Mouse (Mus musculus) thymus, postnatal 36 days (tissue): ENCODE measurements around the gene Wasf1.

Experiments
- DNase-seq, 2 experiments: peaks; one replicate each; pipeline ENCODE4 v3.0.0; 2022; ENCODE audit warnings: mixed read lengths in 2 of 2

Gene Wasf1

DNA sequence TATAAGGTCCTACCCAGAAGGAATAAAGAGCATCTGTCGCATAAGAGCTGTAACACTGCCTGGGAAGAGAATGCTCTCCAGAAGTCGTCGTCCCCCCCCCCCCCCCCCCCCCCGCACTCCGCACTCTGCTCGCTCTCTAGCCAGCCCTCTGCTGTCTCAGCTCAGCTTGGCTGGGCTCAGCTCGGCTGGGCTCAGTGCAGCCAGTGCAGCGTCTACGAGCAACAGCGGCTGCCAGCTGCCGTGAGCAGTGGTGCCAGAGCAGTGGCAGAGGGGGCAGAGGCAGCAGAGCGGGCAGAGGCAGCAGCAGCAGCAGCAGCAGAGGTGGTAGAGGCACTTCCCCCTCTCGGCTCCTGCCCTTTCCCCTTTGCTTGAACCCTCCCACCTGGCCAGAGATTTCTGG is 102.1 kb downstream of the Wasf1 start:
- no peak for DNase-seq
